Comparison of ENCODE assay signal across 12 mouse cellular contexts in the genomic region with DNA sequence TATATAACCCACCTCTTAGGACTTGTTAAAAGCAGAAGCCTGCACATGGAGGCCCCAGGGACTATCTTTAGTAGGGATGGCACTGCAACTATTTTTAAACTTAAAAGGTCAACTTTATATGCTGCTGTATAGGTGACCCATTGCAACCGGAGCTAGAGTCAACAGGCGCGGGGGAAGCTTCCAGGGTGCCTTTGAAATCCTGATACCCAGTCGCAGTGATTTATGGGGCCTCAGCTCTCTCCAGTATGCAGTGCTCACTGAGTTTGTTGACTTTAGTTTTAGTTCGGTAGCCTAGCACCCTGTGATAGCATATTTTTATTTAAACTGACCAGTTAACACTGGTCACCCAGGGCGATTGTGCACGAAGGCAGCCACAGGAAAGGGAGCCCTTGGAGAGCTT.
A peak's percentile ranks its signal among the peaks of the same experiment; 100 is the strongest.
DNase-seq lines count a peak whose midpoint lies in the region; ATAC-seq lines count a peak whose summit lies in the region.
"Had no signal": no experiment of that assay in that cellular context is flagged by ENCODE, and none has a peak within 500 bp of the region (broad histone marks: within the 10 kb centered on the region; RNA-seq: fewer than 3 reads in every experiment).

No protein-coding gene starts in this region.

- H3K27ac ChIP-seq in kidney, embryonic 15.5 days: peak overlapping the region; percentile 57
- H3K27ac ChIP-seq in intestine, embryonic 15.5 days: no peak overlapping the region
- H3K27ac ChIP-seq: macrophage had no signal

- peaks cover 31% of the 10 kb centered on the region for H3K4me1 ChIP-seq in kidney, embryonic 15.5 days
- no peaks in the 10 kb centered on the region for H3K4me1 ChIP-seq in intestine, embryonic 15.5 days (replicated peaks)

- no peak overlapping the region for H3K9ac ChIP-seq in kidney, embryonic 15.5 days
- H3K9ac ChIP-seq in intestine, embryonic 15.5 days: no peak overlapping the region

- no peak for DNase-seq in kidney, postnatal 10 days
- DNase-seq in gastrocnemius, adult 8-10 months (ENCODE audit: low spot score in 2 of 2): peak; percentile 47 to 73
- DNase-seq in mesoderm, embryonic 11.5 days (ENCODE audit: low read depth, low spot score): peak; percentile 70
- no peak for DNase-seq in spleen, postnatal 36 days (ENCODE audit: low spot score in 2 of 2)
- DNase-seq in adrenal gland, postnatal 4 days (ENCODE audit: low spot score in 2 of 2): no peak
- DNase-seq in thymus, postnatal 10 days (ENCODE audit: low spot score in 2 of 2): no peak
- DNase-seq: spleen, adult 18-20 months; thymus, postnatal 14 days had no signal

- H3K27me3 ChIP-seq in kidney, embryonic 15.5 days: no peaks in the 10 kb centered on the region
- H3K27me3 ChIP-seq in intestine, embryonic 15.5 days (replicated peaks): no peaks in the 10 kb centered on the region

- peak; percentile 93 for ATAC-seq in kidney, embryonic 15.5 days (replicated peaks; ENCODE audit: low FRiP score)
- peak; percentile 37; the same call in 1 of the 2 replicates for ATAC-seq in intestine, embryonic 15.5 days
- ATAC-seq: hindbrain, embryonic 16.5 days had no signal

- WGBS in kidney, embryonic 15.5 days: 13% methylated on average over 7 of the region's 7 CpGs
- 24% methylated on average over 7 of the region's 7 CpGs for WGBS in intestine, embryonic 15.5 days

- no peak overlapping the region for H3K4me3 ChIP-seq in kidney, embryonic 15.5 days (replicated peaks)
- no peak overlapping the region for H3K4me3 ChIP-seq in intestine, embryonic 15.5 days (replicated peaks)

- H3K4me2 ChIP-seq in kidney, embryonic 15.5 days: peak overlapping the region; percentile 12; the same call in 1 of the 2 replicates
- no peak overlapping the region for H3K4me2 ChIP-seq in intestine, embryonic 15.5 days (replicated peaks)

- no peaks in the 10 kb centered on the region for H3K9me3 ChIP-seq in kidney, embryonic 15.5 days (replicated peaks)
- no peaks in the 10 kb centered on the region for H3K9me3 ChIP-seq in intestine, embryonic 15.5 days

- H3K36me3 ChIP-seq in kidney, embryonic 15.5 days: no peaks in the 10 kb centered on the region
- no peaks in the 10 kb centered on the region for H3K36me3 ChIP-seq in intestine, embryonic 15.5 days

Comparison
In these comparisons a context has a peak if more than half of its experiments do, and no peak if none do; other contexts are left out.
1. DNase-seq: peak in gastrocnemius, adult 8-10 months (2 of 2) and mesoderm, embryonic 11.5 days (single experiment); none in kidney, postnatal 10 days (single experiment), spleen, postnatal 36 days (0 of 2), adrenal gland, postnatal 4 days (0 of 2) and thymus, postnatal 10 days (0 of 2).